Mouse (Mus musculus): ENCODE measurements at regions not wholly inside any gene's neighbourhood (a gene's known extent, or its start where the extent isn't known, plus 50 kb on each side); places are given as distances from the start of the nearest gene placed in this dataset.

- DNase-seq = no peak
These were observed 2933.6 kb upstream of the 5930422O12Rik start for GRCm38 (mm10) chr8:30494851-30495355.

- DNase-seq = peak; percentile 28 to 33
These were observed 2926.3 kb upstream of the 5930422O12Rik start for GRCm38 (mm10) chr8:30502164-30502563.

- DNase-seq = no peak
These were observed 2917.2 kb upstream of the 5930422O12Rik start for GRCm38 (mm10) chr8:30511358-30511757.

GRCm38 (mm10) chr8:30522806-30523462 lies 2905.6 kb upstream of the 5930422O12Rik start:
- DNase-seq = peak; percentile 37 to 64

GRCm38 (mm10) chr8:30532862-30533500 lies 2895.5 kb upstream of the 5930422O12Rik start:
- DNase-seq = peak; percentile 72 to 79

GRCm38 (mm10) chr8:30533501-30533870 lies 2895.0 kb upstream of the 5930422O12Rik start:
- DNase-seq = peak; percentile 11 to 30

GRCm38 (mm10) chr8:30535450-30535849 lies 2893.1 kb upstream of the 5930422O12Rik start:
- DNase-seq = no peak

GRCm38 (mm10) chr8:30542196-30542595 lies 2886.3 kb upstream of the 5930422O12Rik start:
- DNase-seq = peak; percentile 66 to 67

GRCm38 (mm10) chr8:30547820-30548219 lies 2880.7 kb upstream of the 5930422O12Rik start:
- peak; percentile 87 to 88 for DNase-seq

- DNase-seq = peak in 1 of 2 experiments; percentile 23
These were observed 2877.5 kb upstream of the 5930422O12Rik start for GRCm38 (mm10) chr8:30551051-30551450.

GRCm38 (mm10) chr8:30557429-30557828 lies 2871.1 kb upstream of the 5930422O12Rik start:
- DNase-seq = no peak

GRCm38 (mm10) chr8:30561323-30562207 lies 2866.9 kb upstream of the 5930422O12Rik start:
- no peak for DNase-seq

GRCm38 (mm10) chr8:30569799-30570198 lies 2858.7 kb upstream of the 5930422O12Rik start:
- DNase-seq = no peak

GRCm38 (mm10) chr8:30570547-30570946 lies 2858.0 kb upstream of the 5930422O12Rik start:
- no peak for DNase-seq

GRCm38 (mm10) chr8:30587508-30587907 lies 2841.0 kb upstream of the 5930422O12Rik start:
- DNase-seq = no peak

GRCm38 (mm10) chr8:30602421-30602820 lies 2826.1 kb upstream of the 5930422O12Rik start:
- no peak for DNase-seq

GRCm38 (mm10) chr8:30630332-30630731 lies 2798.2 kb upstream of the 5930422O12Rik start:
- no peak for DNase-seq

- peak; percentile 73 to 79 for DNase-seq
These were observed 2791.7 kb upstream of the 5930422O12Rik start for GRCm38 (mm10) chr8:30636791-30637190.

- peak; percentile 80 to 86 for DNase-seq
These were observed 2785.4 kb upstream of the 5930422O12Rik start for GRCm38 (mm10) chr8:30642866-30643690.

GRCm38 (mm10) chr8:30648497-30648896 lies 2780.0 kb upstream of the 5930422O12Rik start:
- no peak for DNase-seq

- peak; percentile 28 to 60 for DNase-seq
These were observed 2772.7 kb upstream of the 5930422O12Rik start for GRCm38 (mm10) chr8:30655749-30656241.

GRCm38 (mm10) chr8:30661261-30661660 lies 2767.2 kb upstream of the 5930422O12Rik start:
- DNase-seq = peak; percentile 62 to 67
